Mouse (Mus musculus) midbrain, embryonic 13.5 days (tissue): Measurements from ENCODE around the gene Ngef. TPM values are rescaled to one million over a fixed set of nuclear protein-coding genes. Genes with fewer than 3 reads are reported as not detected.
"Not testable (repeated sequence)": the region's sequence is repeated elsewhere in the genome, so short reads cannot be mapped to it uniquely, and the experiment has no call there.

ENCODE experiments used
- ATAC-seq: fragments of 200-750 bp; cut with Nextera tagmentation; 2 replicates; pipeline ENCODE4 v1.8.0; 2017; ENCODE audit warnings: mild to moderate bottlenecking, moderate TSS enrichment, moderate library complexity
- H3K27ac ChIP-seq: fragments of 300-500 bp; sonication (generic); 2 replicates; pipeline ENCODE4 v1.5.1; 2015; ENCODE audit warnings: inconsistent platforms, mild to moderate bottlenecking, moderate library complexity
- H3K27me3 ChIP-seq: fragments of 300-500 bp; sonication (generic); 2 replicates; pipeline ENCODE4 v1.6.1; 2015; ENCODE audit warnings: mild to moderate bottlenecking, inconsistent platforms
- H3K36me3 ChIP-seq: fragments of 300-500 bp; sonication (generic); 2 replicates; pipeline ENCODE4 v1.6.1; 2015; ENCODE audit warnings: mild to moderate bottlenecking, inconsistent platforms
- H3K4me1 ChIP-seq: fragments of 300-500 bp; sonication (generic); replicated peaks from 2 replicates; pipeline ENCODE4 v1.6.1; 2015; ENCODE audit warnings: inconsistent platforms
- H3K4me2 ChIP-seq: fragments of 300-500 bp; sonication (generic); replicated peaks from 2 replicates; pipeline ENCODE4 v1.6.1; 2015; ENCODE audit warnings: moderate library complexity, mild to moderate bottlenecking, inconsistent platforms
- H3K4me3 ChIP-seq: fragments of 300-500 bp; sonication (generic); replicated peaks from 2 replicates; pipeline ENCODE4 v1.5.1; 2015; ENCODE audit warnings: mild to moderate bottlenecking, inconsistent platforms
- H3K9ac ChIP-seq: fragments of 300-500 bp; sonication (generic); replicated peaks from 2 replicates; pipeline ENCODE4 v1.6.1; 2015; ENCODE audit warnings: mild to moderate bottlenecking, inconsistent platforms
- H3K9me3 ChIP-seq: fragments of 300-500 bp; sonication (generic); 2 replicates; pipeline ENCODE4 v1.6.1; 2016; ENCODE audit warnings: mild to moderate bottlenecking, inconsistent platforms
- WGBS: fragments of 180-500 bp; shearing (Covaris S2); methylation state at CpG from one replicate; pipeline ENCODE4 v1.1.7; 2015; 5-methylcytosine and 5-hydroxymethylcytosine counted together
- polyA plus RNA-seq: library from polyadenylated mRNA; unstranded; fragments of >200 nt; fragmentation: Nextera tagmentation; extraction: Ambion mirVana; gene quantifications from 2 replicates; pipeline ENCODE4 v1.2.1, GENCODE M21; 2015

Ngef gene
- polyA plus RNA-seq, 1 experiment from 2014 or later = 9.6 TPM

DNA sequence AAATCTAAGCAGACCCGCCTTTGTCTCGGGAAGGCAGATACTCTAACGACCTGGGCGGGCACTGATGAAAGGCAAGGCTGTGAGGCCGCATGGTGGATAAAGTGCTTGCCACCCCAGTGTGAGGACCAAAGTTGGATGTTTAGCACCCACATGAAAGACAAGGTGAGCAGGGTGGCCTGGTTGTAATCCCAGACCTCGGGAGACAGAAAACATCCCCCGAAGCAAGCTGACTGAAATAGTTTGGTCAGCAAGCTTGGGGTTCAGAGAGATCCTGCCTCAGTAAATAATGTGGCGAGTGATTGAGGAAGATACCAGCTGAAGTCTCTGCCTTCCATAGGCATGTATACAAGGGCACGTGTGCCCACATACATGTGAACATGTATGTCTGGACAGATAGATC, 106.2 kb downstream of the Ngef start:
- 85% methylated on average over 9 of the region's 9 CpGs for WGBS
- ATAC-seq = no peak

DNA sequence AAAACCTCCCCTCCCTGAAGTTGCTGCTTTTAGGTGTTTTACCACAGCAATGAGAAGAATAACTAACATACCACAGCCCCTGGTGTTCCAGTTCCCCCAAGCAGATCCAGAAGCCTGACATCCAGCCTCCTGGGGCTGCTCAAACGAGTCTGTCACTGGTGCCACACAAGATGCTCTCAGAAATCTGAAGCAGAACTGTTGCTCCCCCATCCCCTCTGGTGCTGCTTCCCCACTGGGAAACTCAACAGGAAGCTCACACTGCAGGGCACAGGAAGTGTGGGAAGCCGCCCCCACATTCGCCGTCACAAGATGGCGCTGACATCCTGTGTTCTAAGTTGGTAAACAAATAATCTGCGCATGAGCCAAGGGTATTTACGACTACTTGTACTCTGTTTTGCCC, 113.8 kb downstream of the Ngef start:
- ATAC-seq = not testable (repeated sequence)

More for the DNA sequence above, 106.2 kb downstream of the Ngef start:
- Histone ChIP-seq H3K4me2 (no peak overlapping the region), H3K27ac (no peak overlapping the region), H3K36me3 (no peaks in the 10 kb centered on the region), H3K27me3 (no peaks in the 10 kb centered on the region), H3K4me3 (no peak overlapping the region), H3K9ac (no peak overlapping the region), H3K4me1 (no peaks in the 10 kb centered on the region), H3K9me3 (no peaks in the 10 kb centered on the region)

DNA sequence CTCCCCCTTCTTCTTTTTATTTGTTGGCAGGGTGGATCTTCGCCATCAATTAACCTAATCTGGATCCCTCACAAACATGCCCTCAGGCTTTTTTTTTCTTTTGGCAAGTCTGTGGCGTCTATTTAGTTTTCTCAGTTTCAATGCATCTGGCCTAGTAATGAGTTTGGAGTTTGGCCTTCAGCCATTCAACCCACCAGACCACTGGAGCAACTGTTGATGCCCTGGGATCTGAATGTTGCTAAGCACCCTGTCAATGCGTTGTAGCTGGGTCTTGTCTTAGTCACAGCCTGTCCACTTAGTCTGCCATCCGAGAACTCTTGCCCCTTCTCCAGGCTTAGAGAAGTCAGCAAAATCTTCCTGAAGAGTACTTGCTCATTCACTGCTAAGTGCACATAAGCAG, 115.6 kb downstream of the Ngef start:
- 89% methylated on average over 4 of the region's 4 CpGs for WGBS
- no peaks in the 10 kb centered on the region for H3K36me3 ChIP-seq
- no peak overlapping the region for H3K27ac ChIP-seq
- H3K9me3 ChIP-seq = no peaks in the 10 kb centered on the region
- no peaks in the 10 kb centered on the region for H3K4me1 ChIP-seq
- no peaks in the 10 kb centered on the region for H3K27me3 ChIP-seq
- H3K4me2 ChIP-seq = no peak overlapping the region
- ATAC-seq = no peak
- H3K9ac ChIP-seq = no peak overlapping the region
- H3K4me3 ChIP-seq = no peak overlapping the region

More for the DNA sequence above, 113.8 kb downstream of the Ngef start:
- not testable (repeated sequence) for H3K27ac ChIP-seq, H3K4me1 ChIP-seq, H3K9me3 ChIP-seq, H3K4me3 ChIP-seq, H3K27me3 ChIP-seq, H3K36me3 ChIP-seq, H3K4me2 ChIP-seq, H3K9ac ChIP-seq
- WGBS = 94% methylated on average over 7 of the region's 7 CpGs

- ATAC-seq = no peak
- H3K27ac ChIP-seq = no peak overlapping the region
- H3K27me3 ChIP-seq = no peaks in the 10 kb centered on the region
- WGBS = 90% methylated on average over 1 of the region's 1 CpGs
- no peaks in the 10 kb centered on the region for H3K9me3 ChIP-seq
- no peak overlapping the region for H3K9ac ChIP-seq
- H3K4me3 ChIP-seq = no peak overlapping the region
- no peaks in the 10 kb centered on the region for H3K36me3 ChIP-seq
- H3K4me1 ChIP-seq = no peaks in the 10 kb centered on the region
- no peak overlapping the region for H3K4me2 ChIP-seq
Measured at GRCm38 (mm10) chr1:87456425-87456824, 117.2 kb downstream of the Ngef start.

DNA sequence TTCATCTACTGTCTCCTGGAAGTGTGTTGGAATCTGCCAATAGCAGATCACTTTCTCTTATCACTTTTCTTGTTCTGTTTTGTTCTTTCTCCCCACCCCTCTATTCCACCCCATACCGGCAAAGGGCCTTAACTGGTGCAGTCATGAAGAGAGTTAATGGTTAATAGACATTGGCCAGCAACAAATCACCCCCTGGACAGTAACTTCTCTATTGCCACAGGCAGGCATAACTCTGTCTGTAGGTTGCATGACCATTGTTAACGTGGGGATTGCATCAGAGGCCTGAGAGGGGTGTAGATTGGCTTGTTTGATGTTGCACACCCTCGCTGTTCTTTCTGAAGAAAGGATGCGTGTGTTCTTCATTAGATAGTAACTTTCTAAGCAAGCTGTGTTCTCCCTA, 124.2 kb downstream of the Ngef start:
- Histone ChIP-seq H3K9me3 (no peaks in the 10 kb centered on the region), H3K4me1 (no peaks in the 10 kb centered on the region), H3K27me3 (no peaks in the 10 kb centered on the region), H3K27ac (no peak overlapping the region), H3K36me3 (peaks cover 49% of the 10 kb centered on the region), H3K9ac (no peak overlapping the region), H3K4me2 (no peak overlapping the region), H3K4me3 (no peak overlapping the region)
- WGBS = 91% methylated on average over 4 of the region's 4 CpGs
- no peak for ATAC-seq

- no peak for ATAC-seq
- 39% methylated on average over 5 of the region's 5 CpGs for WGBS
- Histone ChIP-seq H3K27me3 (no peaks in the 10 kb centered on the region), H3K9me3 (no peaks in the 10 kb centered on the region), H3K36me3 (peaks cover 66% of the 10 kb centered on the region), H3K9ac (no peak overlapping the region), H3K4me2 (no peak overlapping the region), H3K4me3 (no peak overlapping the region), H3K27ac (no peak overlapping the region), H3K4me1 (no peaks in the 10 kb centered on the region)
Measured at GRCm38 (mm10) chr1:87447183-87448104, 126.2 kb downstream of the Ngef start.

DNA sequence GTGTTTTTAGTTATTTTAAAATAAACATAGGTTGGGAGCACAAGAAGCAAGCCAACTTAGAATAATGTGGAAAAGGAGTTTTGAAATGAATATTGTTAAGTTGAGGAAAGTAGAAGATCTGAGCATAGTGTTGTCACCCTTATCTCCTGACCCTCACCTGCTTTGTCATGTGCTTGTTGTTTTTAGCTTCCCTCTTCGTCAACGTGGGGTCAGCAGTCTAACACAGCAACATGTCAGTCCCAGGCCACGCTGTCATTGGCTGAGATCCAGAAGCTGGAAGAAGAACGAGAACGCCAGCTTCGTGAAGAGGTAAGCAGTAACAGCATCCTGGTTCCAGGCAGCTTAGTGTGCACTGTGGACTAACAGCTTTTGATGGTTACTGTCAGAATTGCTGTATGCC, 137.1 kb downstream of the Ngef start:
- no peak overlapping the region for H3K4me2 ChIP-seq
- H3K4me3 ChIP-seq = no peak overlapping the region
- H3K4me1 ChIP-seq = no peaks in the 10 kb centered on the region
- H3K27ac ChIP-seq = no peak overlapping the region
- no peak overlapping the region for H3K9ac ChIP-seq
- H3K27me3 ChIP-seq = no peaks in the 10 kb centered on the region
- H3K9me3 ChIP-seq = no peaks in the 10 kb centered on the region
- WGBS = 86% methylated on average over 6 of the region's 6 CpGs
- ATAC-seq = no peak
- H3K36me3 ChIP-seq = peaks cover 77% of the 10 kb centered on the region

- WGBS = 98% methylated on average over 2 of the region's 2 CpGs
- Histone ChIP-seq H3K9ac (no peak overlapping the region), H3K9me3 (no peaks in the 10 kb centered on the region), H3K4me1 (no peaks in the 10 kb centered on the region), H3K36me3 (peaks cover 74% of the 10 kb centered on the region), H3K4me3 (no peak overlapping the region), H3K4me2 (no peak overlapping the region), H3K27ac (no peak overlapping the region), H3K27me3 (no peaks in the 10 kb centered on the region)
- ATAC-seq = no peak
Measured at GRCm38 (mm10) chr1:87435125-87435524, 138.5 kb downstream of the Ngef start.

Other genes starting within 250 kb of the Ngef start
- gene Gigyf2, start 246.9 kb downstream of the Ngef start, polyA plus RNA-seq = 70.6 and 74.5 TPM in 2 replicates
- 2.2 and 4.1 TPM in 2 replicates for gene Kcnj13, start 179.1 kb downstream of the Ngef start, polyA plus RNA-seq
- gene Snorc, start 103.6 kb downstream of the Ngef start, polyA plus RNA-seq = not detected in 2 replicates
- gene Neu2, start 64.0 kb downstream of the Ngef start, polyA plus RNA-seq = not detected in 2 replicates
- gene Inpp5d, start 46.4 kb upstream of the Ngef start, polyA plus RNA-seq = 1.9 and 2.5 TPM in 2 replicates
- 57.6 and 62.4 TPM in 2 replicates for gene Atg16l1, start 182.0 kb upstream of the Ngef start, polyA plus RNA-seq
- 2.5 and 3.2 TPM in 2 replicates for gene Sag, start 229.8 kb upstream of the Ngef start, polyA plus RNA-seq